Mouse (Mus musculus): ENCODE results near the gene Gm13889. TPM values are rescaled to one million over a fixed set of nuclear protein-coding genes. Genes with fewer than 3 reads are reported as not detected.

The Gm13889 gene
- polyA plus RNA-seq, 1 experiment from 2014 or later, result 5.2 TPM

GRCm38 (mm10) chr2:93938534-93938933 lies 18.5 kb downstream of the Gm13889 start:
- WGBS (ENCODE audit: insufficient replicate concordance), result 26% methylated on average over 9 of the region's 9 CpGs

GRCm38 (mm10) chr2:93928866-93929265 lies 28.1 kb downstream of the Gm13889 start:
- no peaks in the 10 kb centered on the region for H3K9me3 ChIP-seq (ENCODE audit: low read length)
- H3K4me1 ChIP-seq (ENCODE audit: insufficient read depth), result no peaks in the 10 kb centered on the region
- no peak for TF ChIP-seq CTCF (IDR thresholded peaks at IDR 0.05; ENCODE audit: low read depth)
- no peak for TF ChIP-seq EP300 (IDR thresholded peaks at IDR 0.05; ENCODE audit: low read depth)
- no peak overlapping the region for H3K9ac ChIP-seq (replicated peaks)
- H3K27me3 ChIP-seq (ENCODE audit: insufficient read depth, low read length), result no peaks in the 10 kb centered on the region
- WGBS (ENCODE audit: insufficient replicate concordance), result 64% methylated on average over 10 of the region's 10 CpGs
- no peak for ATAC-seq
- H3K27ac ChIP-seq (ENCODE audit: low read depth), result no peak overlapping the region
- no peak for DNase-seq
- H3K4me2 ChIP-seq (ENCODE audit: low read depth, low read length), result no peak overlapping the region
- no peak overlapping the region for H3K4me3 ChIP-seq (ENCODE audit: low read depth, low read length)
- no peaks in the 10 kb centered on the region for H3K36me3 ChIP-seq (replicated peaks; ENCODE audit: insufficient read depth, low read length)

More at GRCm38 (mm10) chr2:93938534-93938933, 18.5 kb downstream of the Gm13889 start:
- H3K9me3 ChIP-seq (ENCODE audit: low read length), result no peaks in the 10 kb centered on the region
- TF ChIP-seq CTCF (IDR thresholded peaks at IDR 0.05; ENCODE audit: low read depth) (no peak), EP300 (IDR thresholded peaks at IDR 0.05; ENCODE audit: low read depth) (no peak)
- ATAC-seq (no peak), DNase-seq (no peak)
- no peaks in the 10 kb centered on the region for H3K4me1 ChIP-seq (ENCODE audit: insufficient read depth)
- H3K27me3 ChIP-seq (ENCODE audit: insufficient read depth, low read length), result no peaks in the 10 kb centered on the region
- H3K9ac ChIP-seq (replicated peaks), result no peak overlapping the region
- no peak overlapping the region for H3K4me2 ChIP-seq (ENCODE audit: low read depth, low read length)
- no peak overlapping the region for H3K27ac ChIP-seq (ENCODE audit: low read depth)
- no peaks in the 10 kb centered on the region for H3K36me3 ChIP-seq (replicated peaks; ENCODE audit: insufficient read depth, low read length)
- H3K4me3 ChIP-seq (ENCODE audit: low read depth, low read length), result no peak overlapping the region

GRCm38 (mm10) chr2:93927701-93928437 lies 29.1 kb downstream of the Gm13889 start:
- Histone ChIP-seq H3K9ac (replicated peaks) (no peak overlapping the region), H3K4me1 (ENCODE audit: insufficient read depth) (no peaks in the 10 kb centered on the region), H3K4me3 (ENCODE audit: low read depth, low read length) (no peak overlapping the region), H3K36me3 (replicated peaks; ENCODE audit: insufficient read depth, low read length) (no peaks in the 10 kb centered on the region), H3K27ac (ENCODE audit: low read depth) (no peak overlapping the region), H3K27me3 (ENCODE audit: insufficient read depth, low read length) (no peaks in the 10 kb centered on the region), H3K4me2 (ENCODE audit: low read depth, low read length) (no peak overlapping the region), H3K9me3 (ENCODE audit: low read length) (no peaks in the 10 kb centered on the region)
- 61% methylated on average over 13 of the region's 13 CpGs for WGBS (ENCODE audit: insufficient replicate concordance)
- ATAC-seq (no peak), DNase-seq (no peak)
- no peak for TF ChIP-seq CTCF (IDR thresholded peaks at IDR 0.05; ENCODE audit: low read depth)
- TF ChIP-seq EP300 (IDR thresholded peaks at IDR 0.05; ENCODE audit: low read depth), result no peak

- no peaks in the 10 kb centered on the region for H3K9me3 ChIP-seq (ENCODE audit: low read length)
- H3K4me1 ChIP-seq (ENCODE audit: insufficient read depth), result no peaks in the 10 kb centered on the region
- H3K27ac ChIP-seq (ENCODE audit: low read depth), result no peak overlapping the region
- no peak overlapping the region for H3K9ac ChIP-seq (replicated peaks)
- DNase-seq, result no peak
- no peak overlapping the region for H3K4me2 ChIP-seq (ENCODE audit: low read depth, low read length)
- TF ChIP-seq CTCF (IDR thresholded peaks at IDR 0.05; ENCODE audit: low read depth) (no peak), EP300 (IDR thresholded peaks at IDR 0.05; ENCODE audit: low read depth) (no peak)
- no peaks in the 10 kb centered on the region for H3K27me3 ChIP-seq (ENCODE audit: insufficient read depth, low read length)
- 90% methylated on average over 8 of the region's 8 CpGs for WGBS (ENCODE audit: insufficient replicate concordance)
- H3K4me3 ChIP-seq (ENCODE audit: low read depth, low read length), result no peak overlapping the region
- ATAC-seq, result no peak
- no peaks in the 10 kb centered on the region for H3K36me3 ChIP-seq (replicated peaks; ENCODE audit: insufficient read depth, low read length)
Measured at GRCm38 (mm10) chr2:93926141-93926540, 30.9 kb downstream of the Gm13889 start.

GRCm38 (mm10) chr2:93919093-93919492 lies 37.9 kb downstream of the Gm13889 start:
- no peak for ATAC-seq
- WGBS (ENCODE audit: insufficient replicate concordance), result 60% methylated on average over 3 of the region's 3 CpGs
- no peak overlapping the region for H3K9ac ChIP-seq (replicated peaks)
- DNase-seq, result no peak
- H3K27ac ChIP-seq (ENCODE audit: low read depth), result no peak overlapping the region
- no peaks in the 10 kb centered on the region for H3K4me1 ChIP-seq (ENCODE audit: insufficient read depth)
- H3K27me3 ChIP-seq (ENCODE audit: insufficient read depth, low read length), result no peaks in the 10 kb centered on the region
- no peaks in the 10 kb centered on the region for H3K9me3 ChIP-seq (ENCODE audit: low read length)
- H3K4me3 ChIP-seq (ENCODE audit: low read depth, low read length), result no peak overlapping the region
- TF ChIP-seq CTCF (IDR thresholded peaks at IDR 0.05; ENCODE audit: low read depth), result no peak
- TF ChIP-seq EP300 (IDR thresholded peaks at IDR 0.05; ENCODE audit: low read depth), result no peak
- H3K4me2 ChIP-seq (ENCODE audit: low read depth, low read length), result no peak overlapping the region
- H3K36me3 ChIP-seq (replicated peaks; ENCODE audit: insufficient read depth, low read length), result no peaks in the 10 kb centered on the region

- DNase-seq, result no peak
- TF ChIP-seq CTCF (IDR thresholded peaks at IDR 0.05; ENCODE audit: low read depth) (no peak), EP300 (IDR thresholded peaks at IDR 0.05; ENCODE audit: low read depth) (no peak)
- 75% methylated on average over 2 of the region's 2 CpGs for WGBS (ENCODE audit: insufficient replicate concordance)
Measured at GRCm38 (mm10) chr2:93913552-93913951, 43.4 kb downstream of the Gm13889 start.

More at GRCm38 (mm10) chr2:93913552-93913951, 43.4 kb downstream of the Gm13889 start:
- Histone ChIP-seq H3K27ac (ENCODE audit: low read depth) (no peak overlapping the region), H3K4me1 (ENCODE audit: insufficient read depth) (no peaks in the 10 kb centered on the region), H3K27me3 (ENCODE audit: insufficient read depth, low read length) (no peaks in the 10 kb centered on the region), H3K4me2 (ENCODE audit: low read depth, low read length) (no peak overlapping the region), H3K4me3 (ENCODE audit: low read depth, low read length) (no peak overlapping the region), H3K36me3 (replicated peaks; ENCODE audit: insufficient read depth, low read length) (no peaks in the 10 kb centered on the region), H3K9me3 (ENCODE audit: low read length) (no peaks in the 10 kb centered on the region), H3K9ac (replicated peaks) (no peak overlapping the region)
- ATAC-seq, result no peak

Measured in liver, postnatal 0 days (tissue).